Mouse (Mus musculus) kidney, adult 11 months (tissue): ENCODE measurements around the gene Best2.
A peak's percentile ranks its signal among the peaks of the same experiment; 100 is the strongest.

Experiments
- DNase-seq: peaks from one replicate; pipeline ENCODE4 v3.0.0; 2022

Best2 gene

DNA sequence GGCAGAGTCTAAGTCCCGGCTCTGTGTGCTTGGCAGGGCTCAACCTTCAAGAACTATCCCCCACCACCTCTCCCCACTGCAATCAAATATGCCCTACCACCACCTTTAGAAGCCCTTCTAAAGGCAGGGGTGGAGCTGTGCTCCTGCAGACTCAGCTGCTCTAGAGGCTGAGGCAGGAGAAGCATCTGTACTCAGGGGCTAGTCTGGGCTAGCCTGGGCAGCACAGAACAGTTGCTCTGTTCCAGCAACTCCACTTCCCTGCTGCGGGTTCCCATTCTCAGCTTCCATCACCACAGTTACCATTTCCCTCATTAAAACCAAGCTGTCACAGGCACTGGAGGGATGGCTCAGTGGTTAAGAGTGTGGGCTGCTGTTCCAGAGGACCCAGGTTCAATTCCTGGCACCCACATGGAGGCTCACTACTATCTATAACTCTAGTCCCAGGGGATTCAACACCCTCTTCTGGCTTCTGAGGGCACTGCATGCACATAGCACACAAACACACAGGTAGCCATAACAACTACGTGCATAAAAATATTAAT lies 7.3 kb upstream of the Best2 start:
- DNase-seq = no peak

DNA sequence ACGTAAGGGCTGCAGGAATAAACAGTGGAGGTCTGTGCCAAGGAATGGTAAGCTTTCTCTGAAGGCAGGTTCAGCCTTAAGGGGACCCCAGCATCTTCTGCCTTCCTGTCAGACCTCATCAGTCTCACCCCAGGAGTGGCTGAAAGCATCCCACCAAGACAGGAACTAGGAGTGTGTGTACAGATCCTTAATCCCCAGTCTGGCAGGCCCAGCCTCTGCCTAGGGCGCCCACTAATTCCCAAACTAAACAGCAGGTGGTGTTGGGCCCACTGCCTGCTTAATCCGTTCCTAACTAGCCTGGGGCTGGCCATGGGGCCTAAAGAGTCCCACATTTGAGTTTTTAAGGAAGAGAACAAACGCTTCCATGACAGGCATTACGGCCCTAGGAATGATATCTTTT lies 2.9 kb upstream of the Best2 start:
- DNase-seq = no peak

DNA sequence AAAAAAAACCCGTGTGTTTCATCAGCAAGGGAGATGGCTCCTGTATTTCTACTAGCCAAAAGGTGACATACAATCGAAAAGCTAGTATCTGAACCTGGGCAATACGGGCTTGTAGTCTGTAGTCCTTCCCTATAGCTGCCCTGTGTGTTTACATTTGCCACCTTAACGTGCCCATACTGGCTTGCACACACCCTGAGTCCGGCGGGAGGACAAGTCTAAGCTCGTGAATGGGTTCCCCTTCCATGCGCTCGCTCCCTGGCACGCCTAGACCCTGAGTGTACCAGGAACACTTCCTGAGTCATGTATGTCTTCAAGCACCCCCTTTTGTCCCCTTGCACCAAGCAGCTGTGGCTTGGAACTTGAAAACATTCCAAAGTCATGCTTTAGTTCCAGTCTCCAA lies 2.4 kb upstream of the Best2 start:
- no peak for DNase-seq

DNA sequence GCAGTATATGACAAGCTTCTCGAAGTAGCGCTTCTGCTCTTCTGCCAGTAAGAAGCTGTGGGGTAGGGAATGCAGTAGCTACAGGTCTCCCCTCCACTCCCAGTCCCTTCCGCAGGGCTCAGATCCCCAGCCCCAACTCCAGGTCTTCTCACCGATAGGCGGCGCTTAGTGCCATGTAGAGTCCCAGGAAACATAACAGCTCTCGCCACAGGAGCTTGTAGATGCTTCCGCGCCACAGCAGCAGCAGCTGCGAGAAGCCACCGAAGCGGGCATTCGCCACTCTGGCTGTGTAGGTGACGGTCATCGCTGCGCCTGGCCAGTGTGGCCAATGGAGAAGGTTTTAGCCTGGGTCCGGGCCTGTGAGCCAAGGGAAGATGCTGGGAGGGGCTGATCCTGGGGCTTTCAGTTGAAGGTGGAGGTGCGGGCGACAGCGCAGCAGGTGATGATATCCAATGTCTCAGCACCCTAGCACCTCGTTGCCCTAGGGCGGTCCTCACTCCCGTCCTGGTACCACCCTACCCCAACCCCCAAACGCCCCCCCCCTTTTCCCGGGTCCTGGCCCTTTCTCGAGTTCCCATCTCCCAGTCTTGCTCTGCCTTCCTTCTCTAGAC lies 996 bp downstream of the Best2 start:
- peak; percentile 73 for DNase-seq

DNA sequence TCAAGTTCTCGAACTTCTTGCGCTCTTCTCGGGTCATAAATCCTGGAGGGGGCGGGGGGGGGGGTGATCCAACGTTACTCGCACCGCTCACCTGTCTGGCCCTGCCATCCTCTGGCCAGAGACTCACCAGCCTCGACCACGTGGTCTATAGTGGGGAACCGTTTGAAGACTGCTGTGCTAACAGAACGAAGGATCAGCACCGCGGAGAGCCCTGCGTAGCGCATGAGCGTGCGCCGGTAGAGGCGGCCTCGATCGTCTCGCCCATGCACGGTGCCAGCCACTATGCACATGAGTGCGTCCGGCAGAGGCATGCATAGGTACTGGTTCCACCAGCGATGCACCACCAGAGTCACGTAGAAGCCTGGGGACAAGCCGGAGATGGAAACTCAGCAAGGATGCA lies 3.1 kb downstream of the Best2 start:
- no peak for DNase-seq

DNA sequence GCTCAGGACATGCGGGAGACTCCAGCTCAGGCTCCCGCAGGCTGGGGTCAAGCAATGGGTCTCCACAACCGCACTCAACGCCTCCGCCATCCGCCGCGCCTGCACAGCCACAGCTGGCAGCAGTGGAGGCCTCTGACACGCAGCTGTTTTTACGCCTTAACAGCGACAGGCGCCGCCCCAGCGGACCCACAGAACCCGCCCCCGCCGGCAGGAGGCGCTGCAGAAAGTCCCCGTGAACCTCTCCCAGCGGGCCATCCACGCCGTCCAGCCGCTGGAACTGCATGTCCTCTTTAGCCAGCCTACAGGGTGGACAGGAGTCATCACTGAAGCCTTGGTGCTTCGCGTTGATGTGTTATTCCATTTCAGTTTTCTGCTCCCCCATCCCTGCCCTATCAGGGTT lies 6.6 kb downstream of the Best2 start:
- DNase-seq = no peak

DNA sequence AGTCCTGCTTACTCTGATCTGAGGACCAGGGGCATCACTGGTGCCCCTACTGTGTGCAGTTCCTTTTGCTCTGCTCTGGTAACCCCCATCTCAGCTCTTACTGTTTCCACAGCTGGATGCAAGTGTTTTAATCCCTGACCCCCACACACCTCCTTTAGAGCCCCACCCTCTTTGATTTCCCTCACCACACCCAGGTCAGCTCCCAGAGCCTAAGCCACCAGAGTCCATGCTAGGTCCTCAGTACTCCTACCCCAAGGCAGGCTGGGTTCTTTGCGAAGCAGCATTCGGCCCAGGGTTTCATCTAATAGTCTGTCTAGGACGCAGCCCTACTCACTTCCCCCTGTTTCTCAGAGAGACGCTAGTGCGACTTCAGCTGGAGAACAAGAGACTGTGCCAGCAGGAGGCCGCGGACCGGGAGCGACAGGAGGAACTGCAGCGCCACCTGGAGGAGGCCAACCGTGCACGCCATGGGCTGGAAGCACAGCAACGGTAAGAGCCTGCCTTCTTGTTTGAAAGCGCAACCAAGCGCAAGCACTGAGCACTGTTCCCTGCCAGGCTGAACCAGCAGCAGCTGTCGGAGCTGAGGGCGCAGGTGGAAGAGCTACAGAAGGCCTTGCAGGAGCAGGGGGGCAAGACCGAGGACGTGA lies 16.6 kb downstream of the Best2 start:
- DNase-seq = peak; percentile 77

DNA sequence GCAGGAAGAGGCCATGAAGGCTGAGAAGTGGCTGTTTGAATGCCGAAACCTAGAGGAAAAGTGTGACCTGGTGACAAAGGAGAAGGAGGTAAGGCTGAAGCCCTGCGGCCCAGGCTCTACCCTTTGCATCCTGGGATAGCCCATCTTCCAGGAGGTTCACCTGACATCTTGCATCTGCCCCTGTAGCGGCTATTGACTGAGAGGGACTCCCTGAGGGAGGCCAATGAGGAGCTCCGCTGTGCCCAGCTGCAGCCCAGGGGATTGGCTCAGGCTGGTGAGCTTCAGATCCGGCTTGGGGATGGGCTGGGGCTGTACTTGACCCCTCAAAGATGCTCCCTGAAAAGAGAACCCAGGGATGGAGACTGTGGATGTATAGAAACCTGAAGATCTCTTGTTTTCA lies 17.4 kb downstream of the Best2 start:
- DNase-seq = no peak

DNA sequence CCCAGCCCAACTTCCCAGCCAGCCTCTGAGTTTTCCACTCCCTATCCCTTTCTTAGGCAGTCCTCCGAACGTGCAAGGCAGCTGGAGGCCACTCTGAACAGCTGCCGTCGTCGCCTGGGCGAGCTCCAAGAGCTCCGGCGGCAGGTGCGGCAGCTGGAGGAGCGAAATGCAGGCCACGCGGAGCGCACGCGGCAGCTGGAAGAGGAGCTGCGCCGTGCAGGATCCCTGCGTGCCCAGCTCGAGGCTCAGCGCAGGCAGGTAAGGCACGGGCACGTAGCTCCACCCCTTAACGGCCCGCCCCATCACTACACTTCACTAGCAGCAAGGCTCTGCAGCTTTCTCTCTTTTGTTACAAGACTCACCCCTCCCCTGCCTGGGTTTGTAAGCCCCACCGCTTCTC lies 18.7 kb downstream of the Best2 start:
- no peak for DNase-seq

DNA sequence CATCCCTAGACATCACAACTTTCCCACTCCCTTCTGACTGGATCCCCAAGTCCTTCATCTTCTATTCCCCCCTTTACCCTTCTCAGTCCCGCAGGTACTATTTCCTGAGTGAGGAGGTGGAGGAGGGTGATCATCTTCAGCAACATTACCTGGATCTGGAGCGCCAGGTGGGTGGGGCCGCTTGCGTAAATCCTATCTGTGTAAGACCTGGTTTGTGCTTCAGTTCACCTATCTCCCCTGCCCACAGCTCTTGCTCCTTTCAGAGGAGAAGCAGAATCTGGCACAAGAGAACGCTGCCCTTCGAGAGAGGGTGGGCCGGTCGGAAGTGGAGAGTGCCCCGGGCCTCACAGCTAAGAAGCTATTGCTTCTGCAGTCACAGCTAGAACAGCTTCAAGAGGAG lies 20.0 kb downstream of the Best2 start:
- peak; percentile 2 for DNase-seq

DNA sequence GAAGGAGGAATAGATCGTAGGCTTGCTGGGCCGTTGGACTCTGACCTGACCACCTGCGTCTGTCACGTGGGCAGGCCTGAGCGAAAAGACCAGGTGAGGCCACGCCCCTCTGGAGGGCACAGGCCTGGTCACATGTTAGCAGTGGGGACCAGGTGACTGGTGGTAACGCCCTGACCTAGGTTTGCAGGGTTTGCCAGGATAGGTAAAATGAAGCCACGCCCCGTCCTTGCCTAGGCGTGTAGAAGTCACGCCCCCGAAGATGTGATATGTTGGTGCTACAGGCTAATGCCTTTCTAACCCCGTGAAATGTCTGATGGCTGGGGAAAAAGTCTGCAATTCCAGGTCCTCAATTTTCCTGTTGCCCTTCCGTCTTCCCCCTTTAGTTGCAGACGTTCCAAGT lies 23.5 kb downstream of the Best2 start:
- peak; percentile 98 for DNase-seq

DNA sequence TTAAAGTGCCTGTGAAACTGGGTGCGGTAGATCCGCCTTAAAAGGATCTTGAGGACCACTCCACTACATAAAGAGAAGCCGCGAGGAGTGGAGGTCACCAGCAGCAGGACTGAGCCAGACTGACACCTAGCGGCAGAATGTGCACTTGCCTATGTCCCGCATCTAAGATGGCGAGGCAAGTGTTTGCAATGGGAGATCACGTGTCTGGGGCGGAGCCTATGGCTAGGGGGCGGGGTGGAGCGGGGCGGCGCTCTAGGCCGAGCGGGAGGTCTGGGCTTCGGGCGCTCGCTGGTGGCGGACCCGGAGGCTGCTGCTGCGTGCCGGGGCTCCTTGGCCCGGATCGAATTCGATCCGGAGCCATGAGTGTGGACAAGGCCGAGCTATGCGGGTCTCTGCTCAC lies 24.0 kb downstream of the Best2 start, which contains the start of gene Hook2:
Hook2 (plus strand) TSS at position 255 of the 400 bp plus-strand sequence.
- peak; percentile 98 for DNase-seq

DNA sequence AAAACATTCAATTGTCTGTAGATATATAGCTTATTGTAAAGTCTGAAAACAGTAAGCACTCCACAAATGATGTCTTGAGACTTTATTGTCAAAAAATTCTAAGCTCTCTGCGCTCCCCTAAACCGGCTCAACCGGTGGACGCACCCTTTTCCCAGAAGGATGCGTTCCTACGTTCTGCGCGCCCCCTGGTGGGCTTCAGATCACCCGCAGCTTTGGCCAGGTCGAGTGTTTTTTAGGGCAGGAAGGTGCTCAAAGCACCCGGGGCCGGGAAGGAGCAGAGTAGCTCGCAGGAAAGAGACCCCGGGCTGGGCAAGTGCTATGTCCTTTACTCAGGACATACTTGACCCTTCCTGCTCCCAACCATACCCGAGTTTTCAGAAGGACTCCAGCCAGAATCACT lies 24.5 kb downstream of the Best2 start:
- DNase-seq = peak; percentile 89

DNA sequence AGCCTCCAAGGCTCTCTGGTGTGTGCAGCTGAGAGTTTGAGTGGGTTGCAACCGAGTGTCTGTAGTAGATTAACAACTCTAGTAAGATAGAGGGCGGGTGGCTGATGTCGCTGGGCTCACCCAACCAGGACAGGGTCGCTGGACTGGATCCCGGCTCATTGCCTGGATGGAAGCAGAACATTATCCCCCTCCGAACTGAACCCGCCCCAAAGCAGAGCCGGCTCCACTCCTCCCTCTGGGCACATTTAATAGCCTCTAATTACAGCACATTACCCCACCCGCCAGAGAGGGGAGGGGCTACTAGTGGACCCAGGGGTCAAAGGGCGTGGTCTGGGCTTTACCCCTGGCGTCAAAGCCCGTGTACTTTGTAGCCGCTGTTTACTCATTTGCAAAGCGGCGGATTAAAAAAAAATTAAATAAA lies 25.0 kb downstream of the Best2 start:
- DNase-seq = peak; percentile 95

DNA sequence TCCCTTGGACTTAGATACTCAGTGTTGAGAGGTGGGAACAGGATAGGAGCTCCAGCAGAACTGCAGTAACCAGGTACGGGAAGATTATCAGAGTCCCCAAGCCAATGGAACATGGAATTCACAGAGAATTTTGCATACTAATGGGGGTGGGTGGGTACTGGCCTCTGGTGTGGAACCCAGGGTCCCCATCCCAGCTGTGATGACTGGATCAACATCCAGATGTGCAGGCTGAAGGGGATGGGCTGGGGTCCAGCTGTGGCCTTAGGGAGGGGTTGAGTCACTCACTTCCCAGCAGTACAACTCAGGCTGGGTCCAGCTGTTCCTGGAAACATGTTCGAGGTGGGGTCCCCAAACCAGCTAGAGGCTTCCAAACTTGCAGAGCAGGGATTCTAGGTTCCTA lies 26.4 kb downstream of the Best2 start:
- no peak for DNase-seq

DNA sequence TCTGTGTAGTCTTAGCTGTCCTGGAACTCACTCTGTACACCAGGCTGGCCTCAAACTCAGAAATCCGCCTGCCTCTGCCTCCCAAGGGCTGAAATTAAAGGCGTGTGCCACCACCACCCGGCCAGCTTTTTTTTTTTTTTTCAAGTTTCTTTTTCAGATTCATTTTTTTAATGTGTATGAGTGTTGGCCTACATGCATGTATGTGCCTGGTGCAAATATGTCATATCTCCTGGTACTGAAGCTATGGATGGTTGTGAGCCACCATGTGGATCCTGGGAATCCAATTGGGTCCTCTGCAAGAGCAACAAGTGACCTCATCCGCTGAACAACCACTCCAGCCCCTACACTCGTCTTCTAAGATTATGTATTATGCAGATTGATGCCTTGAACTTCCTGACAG lies 26.9 kb downstream of the Best2 start:
- DNase-seq = no peak

DNA sequence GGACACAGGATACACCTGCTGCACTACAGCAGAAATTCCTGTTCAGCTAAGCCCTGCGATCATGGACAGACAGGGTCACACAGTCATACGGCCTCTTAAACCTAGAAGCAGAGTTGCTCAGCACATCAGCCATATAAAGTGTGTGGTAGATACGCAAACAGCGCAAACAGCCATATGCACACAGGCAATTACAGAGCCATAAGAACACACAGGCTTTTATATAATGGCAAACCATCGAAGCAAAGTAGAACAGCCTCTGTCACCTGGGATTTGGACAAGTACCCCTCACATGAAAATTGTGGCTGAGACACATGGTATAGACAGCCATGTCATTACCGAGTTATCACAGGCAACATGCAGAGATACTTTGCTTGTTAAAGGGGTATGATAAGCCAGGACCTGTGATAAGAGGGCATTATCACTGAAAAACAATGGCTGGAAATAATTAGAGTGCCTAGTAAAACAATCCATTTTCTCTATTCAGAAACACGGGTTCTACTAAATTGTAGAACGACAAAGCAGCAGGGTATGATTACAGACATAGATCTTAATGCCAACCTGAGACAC lies 27.9 kb downstream of the Best2 start:
- DNase-seq = no peak

DNA sequence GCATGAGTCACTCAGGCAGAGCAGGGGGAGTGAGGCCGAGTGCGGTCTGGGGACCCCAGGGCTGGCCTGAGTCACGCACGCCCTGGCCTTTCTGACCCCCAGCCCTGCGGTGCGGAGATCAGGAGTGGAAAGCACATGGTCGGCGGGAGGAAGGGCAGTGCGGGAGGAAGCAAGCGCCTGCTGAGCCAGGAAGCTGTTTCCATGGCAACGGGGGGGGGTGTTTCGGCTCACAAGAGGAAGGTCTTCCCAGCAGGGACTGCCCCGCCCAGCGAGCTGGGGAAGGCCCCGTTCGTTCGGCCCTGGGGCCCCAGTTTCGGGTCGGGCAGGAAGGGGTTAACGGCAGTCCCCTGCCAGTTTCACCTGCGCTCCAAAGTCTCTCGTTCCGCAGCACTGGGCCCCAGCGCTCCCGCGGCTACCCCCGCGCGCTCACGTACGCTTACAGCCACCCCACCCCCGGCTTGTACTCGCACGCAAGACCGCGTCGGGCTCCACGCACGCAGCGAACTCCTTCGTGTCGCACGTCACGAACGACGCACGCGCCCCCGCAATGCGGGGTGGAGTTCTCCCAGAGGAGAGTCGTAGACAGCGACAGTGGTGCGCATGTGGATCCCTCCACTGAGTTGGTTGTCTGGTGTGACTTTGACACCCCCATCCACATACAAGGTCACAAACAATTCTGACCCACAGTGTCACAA lies 28.5 kb downstream of the Best2 start:
- DNase-seq = peak; percentile 93

DNA sequence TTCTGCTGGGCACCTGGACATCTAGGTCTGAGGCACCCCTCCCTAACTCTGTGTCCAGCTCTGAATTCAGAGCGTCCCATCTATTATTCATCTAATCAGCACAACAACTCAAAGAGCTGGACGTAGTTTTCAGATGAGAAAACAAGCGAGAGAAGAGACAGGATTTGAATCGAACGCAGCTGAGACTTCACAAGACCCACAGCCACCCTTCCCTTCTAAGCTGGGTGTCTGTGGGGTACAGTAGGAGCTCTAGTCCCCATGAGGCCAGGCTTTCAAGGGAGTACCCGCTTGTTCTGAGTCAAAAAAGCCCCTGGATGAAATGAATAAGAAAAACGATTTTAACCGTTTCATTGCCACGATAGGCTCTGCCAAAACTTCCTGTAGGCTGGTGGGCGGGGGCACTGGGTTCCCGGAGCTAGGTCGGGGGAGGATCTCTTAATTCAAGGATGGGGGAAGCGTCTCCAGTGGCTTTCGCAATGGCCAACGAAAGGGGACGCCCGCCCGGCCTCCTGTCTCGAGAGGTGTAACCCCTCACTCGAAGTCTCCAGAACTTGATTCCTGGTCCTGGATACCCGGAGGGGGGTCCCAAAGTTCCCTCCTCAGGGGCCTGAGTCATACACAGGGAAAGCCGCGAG lies 29.2 kb downstream of the Best2 start:
- DNase-seq = no peak

DNA sequence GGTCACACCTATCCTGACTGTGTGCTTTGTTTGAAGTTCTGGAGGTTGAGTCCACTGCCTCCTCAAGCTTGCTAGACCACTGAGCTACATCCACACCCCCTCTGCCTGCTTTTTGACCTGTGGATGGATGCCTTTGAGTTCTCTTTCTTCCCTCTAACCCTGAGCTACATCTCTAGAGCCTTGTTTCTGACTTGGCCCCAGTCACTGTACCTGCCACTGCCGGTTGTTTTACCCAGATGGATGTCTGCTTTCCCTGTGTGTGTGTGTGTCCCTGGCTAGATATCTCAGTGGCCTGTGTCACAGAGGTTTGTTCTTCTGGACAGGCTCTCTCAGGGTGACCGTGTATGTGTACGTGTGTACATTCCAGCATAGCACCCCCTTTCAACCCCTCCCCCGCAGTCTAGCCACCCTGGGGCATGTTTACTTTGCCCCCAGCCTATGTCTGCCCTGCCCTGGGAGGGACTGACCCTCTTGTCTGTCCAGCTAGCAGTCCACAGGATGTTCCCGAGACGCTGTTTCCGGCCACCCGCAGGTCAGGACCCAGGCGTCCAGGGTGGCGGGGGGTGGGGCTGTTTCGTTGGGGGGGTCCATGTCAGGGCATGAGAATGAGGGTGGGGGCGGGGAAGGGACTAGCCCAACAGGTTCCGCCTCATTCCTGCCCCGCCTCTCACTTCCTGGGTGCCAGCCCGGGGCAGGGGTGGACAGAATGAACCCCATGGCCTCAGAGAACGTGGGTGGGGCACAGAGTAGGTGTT lies 29.9 kb downstream of the Best2 start:
- DNase-seq = peak; percentile 82

DNA sequence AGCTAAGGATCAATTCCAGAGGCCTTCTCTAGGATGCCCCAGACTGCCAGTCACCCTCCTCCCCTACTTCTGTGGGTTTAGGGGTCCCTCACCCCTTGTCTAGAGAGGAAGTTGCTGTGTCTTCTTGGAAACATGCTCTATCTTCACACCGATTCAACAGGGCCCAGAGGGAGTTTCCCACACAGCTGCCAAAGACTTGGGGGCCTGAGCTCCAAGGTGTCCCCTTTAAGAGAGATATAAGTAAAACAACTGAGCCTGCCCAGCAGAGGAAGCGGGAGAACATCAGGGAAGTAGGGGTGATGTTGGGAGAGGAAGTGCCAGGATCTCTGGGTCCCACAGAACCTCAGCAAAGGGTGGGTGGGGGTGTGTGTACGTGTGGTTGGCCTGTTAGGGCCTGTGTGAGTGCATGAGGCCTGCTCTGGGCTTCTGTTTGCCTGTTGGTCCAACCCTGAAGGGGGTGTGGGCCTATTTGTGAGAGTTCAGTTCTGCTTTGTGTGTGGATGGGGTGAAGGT lies 31.8 kb downstream of the Best2 start:
- DNase-seq = no peak
